Mouse (Mus musculus) CH12F3 (cell line): ENCODE results near the gene Smarca5.

Experiments used
- in situ Hi-C: fragments of 300-500 bp; cut with MboI; formaldehyde crosslinking; loops from 2 replicates; pipeline ENCODE4 v1.14.3; 2020; ENCODE audit warnings: low sequenced_read_pairs

Gene Smarca5

GRCm38 (mm10) chr8:80669277-80669901 lies 69.9 kb downstream of the Smarca5 start:
- in situ Hi-C loops = no loop called here

GRCm38 (mm10) chr8:80663476-80663875 lies 75.8 kb downstream of the Smarca5 start:
- in situ Hi-C loops = no loop called here

GRCm38 (mm10) chr8:80661055-80661454 lies 78.2 kb downstream of the Smarca5 start:
- in situ Hi-C loops = no loop called here

- in situ Hi-C loops = no loop called here
Measured at GRCm38 (mm10) chr8:80657639-80658038, 81.7 kb downstream of the Smarca5 start.
